Mouse (Mus musculus): ENCODE measurements around the gene Pmfbp1. TPM values are rescaled to one million over a fixed set of nuclear protein-coding genes. Genes with fewer than 3 reads are reported as not detected.

The Pmfbp1 gene
- total RNA-seq, 2 experiments from 2014 or later = not detected

DNA sequence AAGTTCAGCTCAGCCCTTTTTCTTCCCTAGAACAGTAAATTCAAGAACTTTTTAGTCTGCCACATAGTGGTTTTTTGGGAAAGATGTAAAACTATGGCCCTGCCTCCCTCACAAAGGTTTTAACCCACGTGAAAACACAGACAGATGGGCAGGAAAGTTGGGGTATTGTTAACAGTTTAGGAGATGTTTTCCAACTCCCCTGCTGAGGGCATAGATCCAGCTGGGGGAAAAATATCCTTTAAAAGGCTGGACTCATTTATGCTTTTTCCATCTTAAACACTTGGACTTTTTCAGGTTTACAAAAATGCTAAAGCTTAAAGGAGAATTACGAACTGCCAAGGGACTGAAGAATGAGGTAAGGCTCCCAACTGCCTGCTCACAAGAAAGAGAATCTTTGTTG is 774 bp downstream of the Pmfbp1 start:
- intact Hi-C loops (cut with DNase I) = no loop called here

DNA sequence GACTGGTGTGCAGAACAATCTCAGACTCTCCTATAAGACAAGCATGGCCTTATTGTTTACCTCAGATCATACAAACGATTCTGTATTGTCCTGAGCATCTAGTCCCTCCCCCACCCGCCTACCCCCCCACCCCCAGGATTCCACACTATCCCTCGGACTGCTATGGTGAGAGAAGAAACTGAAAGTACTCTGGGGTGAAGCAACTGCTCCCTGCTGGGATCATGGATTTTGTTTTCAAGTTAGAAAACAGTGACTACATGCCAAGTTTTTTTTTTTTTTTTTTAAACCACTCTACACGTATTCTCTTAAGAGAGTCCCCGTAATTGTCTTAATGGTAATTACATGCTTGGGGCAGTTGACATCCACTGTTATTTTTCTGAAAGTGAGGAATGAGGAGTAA is 3.6 kb downstream of the Pmfbp1 start:
- DNase-seq (ENCODE audit: low spot score) = no peak
- intact Hi-C loops (cut with DNase I) = no loop called here

More for the DNA sequence above, 774 bp downstream of the Pmfbp1 start:
- DNase-seq (ENCODE audit: low spot score) = no peak

DNA sequence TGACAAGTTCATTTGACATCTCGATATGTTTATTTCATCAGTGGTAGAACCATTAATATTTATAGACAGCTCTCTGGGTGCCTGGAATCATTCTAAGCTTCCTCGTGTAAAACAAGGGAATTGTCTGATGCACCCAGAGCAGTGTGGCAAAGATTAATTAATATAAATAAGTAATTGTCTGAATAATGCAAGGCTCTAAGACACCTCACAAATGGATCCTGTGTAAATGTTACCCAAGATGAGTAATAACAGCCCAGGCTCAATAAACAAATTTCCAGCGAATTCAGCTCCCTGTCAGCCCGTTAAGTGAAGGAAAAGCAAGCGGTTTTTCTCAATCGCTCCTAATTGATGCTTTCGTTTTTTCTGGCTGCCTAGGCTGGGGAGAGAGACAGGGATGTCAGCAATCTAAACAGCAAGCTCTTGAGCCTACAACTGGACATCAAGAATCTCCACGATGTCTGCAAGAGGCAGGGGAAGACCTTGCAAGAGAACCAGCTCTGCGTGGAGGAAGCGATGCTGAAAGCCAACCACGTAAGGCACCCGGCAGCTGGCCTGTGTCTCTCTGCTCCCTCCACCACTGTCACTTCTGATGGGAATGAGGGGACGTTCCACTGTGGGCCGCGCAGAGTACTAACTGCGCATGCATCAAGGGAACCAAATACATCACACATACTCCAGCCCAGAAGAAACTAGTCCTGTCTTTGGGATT is 5.3 kb downstream of the Pmfbp1 start:
- DNase-seq (ENCODE audit: low spot score) = no peak
- intact Hi-C loops (cut with DNase I) = no loop called here

DNA sequence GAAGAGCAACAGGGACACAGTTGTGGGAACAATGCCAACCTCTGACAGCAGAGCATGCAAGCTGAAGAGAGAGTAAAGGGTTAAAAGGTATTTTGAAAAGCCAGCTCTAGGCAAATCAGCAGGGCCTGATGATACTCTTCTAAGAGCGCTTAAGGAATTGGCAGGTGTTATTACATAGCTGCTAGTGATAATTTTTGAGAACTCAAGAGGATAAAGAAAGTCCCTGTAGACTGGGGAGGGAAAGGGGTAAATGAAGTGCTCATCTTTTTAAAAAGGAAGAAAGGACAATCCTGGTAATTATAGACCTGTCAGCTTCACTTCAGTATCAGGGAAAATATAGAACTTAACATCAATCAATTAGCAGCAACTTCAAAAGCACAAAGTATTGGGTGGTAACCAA is 9.7 kb downstream of the Pmfbp1 start:
- DNase-seq (ENCODE audit: low spot score) = no peak
- intact Hi-C loops (cut with DNase I) = no loop called here

DNA sequence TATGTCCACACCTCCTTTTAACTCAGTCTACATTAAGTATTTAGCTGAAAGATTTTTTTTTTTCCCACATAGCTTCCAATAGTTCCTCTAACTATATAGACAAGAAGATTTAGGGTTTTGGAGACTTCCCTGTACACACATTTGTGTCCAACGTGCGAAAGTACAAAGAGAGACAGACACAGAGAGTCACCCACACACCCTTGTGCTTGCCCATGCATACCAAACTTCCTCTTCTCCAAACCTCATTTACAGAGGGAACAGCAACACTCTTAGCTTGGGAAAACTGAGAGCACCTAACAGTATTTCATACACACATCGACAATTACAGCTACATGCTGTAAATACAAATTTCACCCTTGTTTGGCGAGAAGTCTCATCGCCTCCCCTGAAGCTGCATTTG is 11.7 kb downstream of the Pmfbp1 start:
- DNase-seq (ENCODE audit: low spot score) = no peak
- intact Hi-C loops (cut with DNase I) = no loop called here

DNA sequence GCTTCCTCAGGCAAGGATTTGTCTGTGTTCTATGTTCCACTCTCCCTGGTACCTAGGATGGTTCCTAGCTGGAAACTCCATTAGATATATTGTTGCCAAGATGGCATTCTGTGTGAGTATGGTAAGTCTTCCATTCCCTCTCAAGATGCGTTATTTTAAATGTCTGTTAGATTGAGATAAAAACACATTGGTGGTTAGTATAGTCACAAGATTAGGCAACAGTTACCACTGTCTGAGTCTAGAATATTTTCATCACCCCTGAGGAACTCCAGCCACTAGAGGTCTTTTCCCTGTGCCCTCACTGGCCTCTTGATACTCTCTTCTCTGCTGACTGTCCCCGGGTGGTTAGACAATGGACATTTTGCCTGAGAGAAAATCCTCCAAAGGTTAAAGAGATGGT is 30.2 kb downstream of the Pmfbp1 start:
- DNase-seq (ENCODE audit: low spot score) = no peak
- intact Hi-C loops (cut with DNase I) = no loop called here

DNA sequence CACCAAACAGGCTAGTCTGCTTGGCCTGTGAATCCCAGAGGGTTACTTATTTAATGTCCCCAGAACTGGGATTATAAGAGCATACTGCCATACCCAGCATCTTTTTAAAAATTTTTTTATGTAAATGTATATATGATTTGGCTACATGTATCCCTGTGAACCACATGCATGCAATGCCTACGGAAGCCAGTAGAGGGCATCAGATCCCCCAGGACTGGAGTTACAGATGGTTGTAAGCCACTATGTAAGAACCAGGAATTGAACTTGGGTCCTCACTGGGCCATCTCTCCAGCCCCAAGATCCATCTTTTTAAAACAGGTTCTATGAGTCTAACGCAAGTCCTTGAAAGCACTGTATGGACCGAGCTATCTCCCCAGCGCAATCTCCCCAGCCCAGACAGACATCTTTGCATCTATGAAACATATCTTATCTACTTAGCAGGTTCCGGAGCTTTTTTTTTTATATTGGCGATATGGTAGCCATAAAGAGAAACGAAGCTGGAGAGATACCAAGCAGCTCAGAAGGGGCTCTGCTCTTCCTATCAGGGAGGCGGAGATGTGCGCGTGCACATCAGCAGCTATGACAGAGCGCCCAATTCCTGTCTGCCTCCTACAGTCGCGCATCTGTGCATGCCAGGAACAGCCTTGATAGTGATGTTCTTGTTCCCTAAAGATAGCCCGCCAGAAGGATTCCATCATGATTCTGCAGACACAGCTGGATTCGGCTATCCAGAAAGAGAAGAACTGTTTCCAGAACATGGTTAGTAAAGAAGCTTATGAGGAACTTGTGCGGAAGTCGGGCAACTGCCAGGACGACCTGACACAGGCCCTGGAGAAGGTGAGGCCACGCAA is 41.5 kb downstream of the Pmfbp1 start:
- no peak for DNase-seq (ENCODE audit: low spot score)
- intact Hi-C loops (cut with DNase I) = loop anchor here (5.0 to 10.0 kb wide), 2 partner anchors 1723 to 1931 kb away; no protein-coding TSS in a partner anchor

DNA sequence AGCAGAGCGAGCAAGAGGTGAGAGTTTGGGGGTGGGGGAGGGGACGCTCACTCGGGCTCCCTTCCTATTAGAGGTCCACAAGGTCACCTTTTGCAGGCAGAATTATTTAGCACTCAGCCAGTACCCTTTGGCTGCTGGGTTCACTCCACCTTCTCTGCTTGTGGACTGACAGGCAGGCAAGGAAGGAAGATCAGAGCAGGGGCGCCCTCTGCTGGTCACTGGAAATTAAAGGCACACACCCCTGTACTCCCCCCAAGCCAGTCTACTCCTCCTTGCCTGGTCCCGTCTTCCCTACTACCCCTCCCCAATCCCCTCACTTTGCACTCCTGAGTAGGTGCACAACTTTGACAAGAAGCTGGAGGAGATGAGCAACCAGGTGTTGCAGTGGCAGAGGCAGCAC is 42.9 kb downstream of the Pmfbp1 start:
- DNase-seq (ENCODE audit: low spot score) = no peak
- intact Hi-C loops (cut with DNase I) = loop anchor here (5.0 to 10.0 kb wide), 2 partner anchors 1724 to 1932 kb away; no protein-coding TSS in a partner anchor

DNA sequence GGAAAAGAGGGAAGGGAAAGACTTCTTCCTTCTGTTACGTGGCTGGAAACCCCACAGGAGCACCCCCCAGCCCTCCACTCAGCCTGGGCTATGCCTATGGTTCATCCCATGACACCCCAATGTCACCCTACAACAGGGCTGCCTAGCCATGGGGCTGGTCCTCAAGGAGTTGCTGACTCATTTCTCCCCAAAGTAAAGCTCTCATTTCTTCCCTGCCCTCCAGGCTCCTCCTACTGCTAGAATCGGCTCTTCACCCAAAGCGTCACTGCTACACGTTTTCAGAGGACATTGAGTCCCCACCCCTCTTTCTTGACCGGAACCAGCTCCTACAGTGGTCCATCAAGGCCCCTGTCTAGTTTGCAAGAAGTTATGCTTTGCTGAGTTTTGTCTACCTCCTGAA is 48.3 kb downstream of the Pmfbp1 start:
- no peak for DNase-seq (ENCODE audit: low spot score)
- intact Hi-C loops (cut with DNase I) = no loop called here

DNA sequence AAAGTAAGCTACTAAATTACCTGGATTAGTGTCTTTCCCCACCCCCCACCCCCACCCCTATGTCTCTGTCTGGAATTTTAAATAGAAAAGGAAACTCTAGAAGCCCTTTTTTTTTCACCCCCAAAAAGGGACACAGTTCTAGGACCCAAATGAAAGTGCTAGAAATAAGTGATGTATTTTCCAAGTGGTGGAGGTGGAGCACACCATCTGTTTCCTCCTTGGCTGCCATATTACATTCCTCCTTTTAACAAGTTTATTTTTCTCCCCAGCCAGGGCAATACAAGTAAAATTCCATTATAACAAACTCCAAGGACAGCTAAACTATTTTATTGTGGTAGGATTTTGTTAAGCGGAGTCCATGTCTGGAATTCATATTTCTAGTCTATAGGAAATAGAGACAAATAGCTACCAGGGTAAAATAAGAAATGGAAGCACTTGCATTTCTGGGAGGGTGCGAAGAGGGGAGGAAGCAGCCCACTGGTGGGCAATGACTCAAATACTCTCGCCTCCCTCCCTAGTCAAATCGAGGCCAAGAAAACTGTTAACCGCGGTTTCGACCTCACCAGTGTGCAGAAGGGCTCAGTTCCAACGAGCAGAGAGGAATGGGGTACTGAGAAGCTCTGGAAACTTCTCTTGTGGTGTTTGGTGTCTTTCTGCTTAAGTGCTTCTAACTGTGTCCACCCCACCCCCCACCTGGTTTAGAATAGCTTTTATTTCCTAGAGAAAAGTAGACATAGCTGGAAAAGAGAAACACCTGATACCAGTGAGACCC is 49.1 kb downstream of the Pmfbp1 start:
- no peak for DNase-seq (ENCODE audit: low spot score)
- intact Hi-C loops (cut with DNase I) = no loop called here

DNA sequence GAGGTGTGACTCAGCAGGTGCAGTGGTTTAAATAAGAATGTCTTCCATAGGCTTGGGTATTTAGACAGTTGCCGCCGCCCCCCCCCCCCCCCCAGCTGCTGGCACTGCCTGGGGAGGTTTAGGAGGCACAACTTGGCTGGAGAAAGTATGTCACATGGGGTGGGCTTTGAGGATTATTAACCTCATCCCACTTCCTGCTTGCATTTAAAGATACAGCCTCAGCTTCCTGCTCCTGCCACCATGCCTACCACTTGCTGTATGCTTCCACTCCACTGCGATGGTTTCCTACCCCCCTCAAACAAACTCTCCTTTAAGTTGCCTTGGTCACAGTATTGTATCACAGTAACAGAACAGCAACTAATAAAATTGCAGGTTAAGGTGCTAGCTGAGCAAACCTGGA is 50.2 kb downstream of the Pmfbp1 start:
- intact Hi-C loops (cut with DNase I) = no loop called here
- DNase-seq (ENCODE audit: low spot score) = no peak

DNA sequence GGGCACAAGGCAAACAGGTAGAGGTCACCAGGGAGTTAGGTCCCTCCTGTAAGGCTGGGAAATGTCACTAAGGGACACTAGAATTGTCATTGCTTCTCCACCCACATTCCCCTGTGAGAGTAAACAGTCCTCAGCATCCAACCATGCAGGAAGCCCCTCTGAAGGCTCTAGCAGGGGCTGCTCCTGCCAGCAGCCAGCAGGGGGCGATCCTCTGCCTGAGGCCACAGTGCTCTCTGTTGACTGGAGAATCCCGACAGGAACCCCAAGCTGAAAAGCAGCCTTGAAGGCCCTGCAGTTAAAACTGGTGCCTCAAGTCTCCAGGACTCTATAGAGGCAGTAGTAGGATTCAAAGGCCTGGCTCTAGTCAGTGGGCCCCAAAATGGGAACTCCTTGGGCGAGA is 57.8 kb downstream of the Pmfbp1 start:
- DNase-seq (ENCODE audit: low spot score) = no peak
- intact Hi-C loops (cut with DNase I) = no loop called here

DNA sequence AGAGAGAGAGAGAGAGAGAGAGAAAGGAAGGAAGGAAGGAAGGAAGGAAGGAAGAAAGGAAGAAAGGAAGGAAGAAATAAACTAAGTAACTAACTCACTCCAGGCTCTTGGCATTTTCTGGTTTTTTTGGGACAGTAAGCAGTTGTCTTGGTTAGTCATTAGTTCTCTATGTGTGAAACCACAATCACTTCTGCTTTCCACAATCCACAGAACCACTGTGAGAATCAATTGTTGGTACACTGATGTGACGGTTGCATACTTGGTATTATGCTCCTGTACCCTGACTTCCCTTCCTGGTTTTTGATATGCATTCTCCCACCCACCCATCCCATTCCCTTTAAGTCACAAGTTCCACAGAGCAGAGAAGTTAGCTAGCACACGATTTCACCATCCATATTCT is 70.1 kb downstream of the Pmfbp1 start:
- no peak for DNase-seq (ENCODE audit: low spot score)
- intact Hi-C loops (cut with DNase I) = loop anchor here (10.0 kb wide), 1 partner anchor 1979 kb away; the partner anchor contains the start of gene Psmd7

DNA sequence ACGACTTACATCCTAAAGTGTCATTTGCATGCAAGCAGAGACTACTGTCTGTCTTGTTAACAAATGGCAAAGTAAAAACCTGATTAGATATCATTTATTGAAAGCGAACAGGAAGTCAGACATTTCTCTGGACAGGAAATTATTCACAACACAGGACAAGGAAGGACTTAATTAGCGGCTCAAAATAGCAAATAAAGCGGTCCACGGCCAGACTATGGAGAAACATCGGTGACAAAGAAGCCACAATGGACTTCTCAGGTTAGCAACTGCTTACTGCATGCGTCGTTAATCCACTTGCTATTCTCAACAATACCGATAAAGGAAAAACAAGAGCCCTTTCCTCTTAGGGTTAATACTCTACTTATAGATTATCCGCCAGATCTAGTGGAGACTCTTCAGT is 70.9 kb downstream of the Pmfbp1 start:
- no peak for DNase-seq (ENCODE audit: low spot score)
- intact Hi-C loops (cut with DNase I) = loop anchor here (1.0 to 10.0 kb wide), 4 partner anchors 44 to 1980 kb away; partner anchors contain the start of genes Ap1g1, Cmtr2, Dhodh and Psmd7

DNA sequence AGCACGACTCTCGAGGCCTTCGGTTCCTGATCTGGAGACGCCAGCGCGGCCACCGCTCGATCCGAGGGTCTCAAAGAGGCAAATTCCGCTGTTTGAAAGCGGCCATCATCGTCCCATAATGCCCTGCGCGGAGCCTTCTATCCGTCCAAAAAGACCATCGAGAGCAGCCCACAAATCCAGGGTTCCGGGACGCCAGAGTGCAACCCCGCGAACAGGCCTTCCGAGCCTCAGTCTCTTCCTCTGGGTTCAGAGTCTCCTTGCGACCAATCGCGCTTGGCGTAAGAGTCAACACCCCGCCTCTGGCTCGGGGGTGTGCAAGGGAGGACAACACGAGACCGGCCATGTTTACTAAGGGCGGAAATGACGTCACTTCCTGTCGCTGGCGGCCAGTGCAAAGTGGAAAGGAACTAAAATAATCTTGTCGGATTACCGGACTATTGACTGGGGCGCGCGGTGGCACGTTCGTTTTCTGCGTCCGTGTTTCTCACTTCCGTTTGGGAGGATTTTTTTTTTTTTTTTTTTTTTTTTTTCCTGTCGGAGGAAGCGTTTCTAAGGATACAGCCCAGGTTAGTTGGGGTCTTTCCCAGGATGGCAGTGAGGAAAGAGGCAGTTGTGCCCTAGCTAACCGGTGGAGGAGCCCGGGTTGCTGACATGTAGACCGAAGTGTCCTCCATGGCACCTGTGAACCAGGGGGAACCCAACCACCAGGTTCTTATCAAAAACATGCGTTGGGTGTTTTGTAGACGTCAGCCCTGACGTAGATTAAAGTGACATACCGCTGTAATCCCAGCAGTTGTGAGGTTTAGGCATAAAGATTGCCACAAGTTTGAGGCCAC is 71.9 kb downstream of the Pmfbp1 start, which contains the start of the genes Dhx38 and Txnl4b:
TSS of gene Dhx38 (minus strand) at position 364 of the 836 bp plus-strand sequence.
TSS of gene Txnl4b (plus strand) at position 395 of the 836 bp plus-strand sequence.
- intact Hi-C loops (cut with DNase I) = loop anchor here (1.0 to 10.0 kb wide), 4 partner anchors 43 to 1981 kb away; partner anchors contain the start of genes Ap1g1, Cmtr2, Dhodh and Psmd7
- DNase-seq (ENCODE audit: low spot score) = peak; percentile 98

DNA sequence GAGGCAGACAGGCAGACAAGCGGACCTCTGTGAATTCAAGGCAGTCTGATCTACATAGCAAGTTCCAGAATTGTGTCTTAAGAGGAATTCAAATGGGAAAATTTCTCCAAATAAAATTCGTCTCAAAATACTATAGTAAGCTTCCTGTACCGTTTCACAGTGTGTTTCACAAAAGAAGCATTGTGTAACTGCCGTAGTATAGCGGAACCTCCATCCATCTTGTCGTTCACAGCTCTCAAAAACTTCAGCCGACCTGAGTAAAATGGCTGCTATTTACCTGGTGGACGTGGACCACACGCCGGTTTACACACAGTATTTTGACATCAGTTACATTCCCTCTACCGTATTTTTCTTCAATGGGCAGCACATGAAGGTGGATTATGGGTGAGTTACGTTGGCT is 77.3 kb downstream of the Pmfbp1 start:
- DNase-seq (ENCODE audit: low spot score) = no peak
- intact Hi-C loops (cut with DNase I) = no loop called here

DNA sequence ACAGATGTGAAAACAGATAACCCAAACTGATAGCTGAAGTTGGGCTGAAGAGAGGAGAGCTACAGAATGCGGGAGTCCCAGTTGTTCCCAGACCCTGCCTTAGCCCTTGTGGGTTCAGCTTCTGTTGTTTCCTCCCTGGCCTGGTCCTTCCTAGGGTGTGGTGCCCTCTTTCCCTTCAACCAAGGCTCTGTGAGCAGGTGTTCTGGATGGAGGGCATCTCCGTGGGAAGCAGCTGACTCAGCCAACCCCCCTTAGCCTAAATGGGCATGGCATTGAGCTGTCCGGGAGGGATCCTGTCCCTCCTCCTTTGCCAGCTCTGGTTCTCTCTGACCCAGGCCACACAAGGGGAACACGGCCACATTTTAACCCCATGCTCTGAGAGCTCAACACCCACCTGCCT is 82.5 kb downstream of the Pmfbp1 start:
- DNase-seq (ENCODE audit: low spot score) = no peak
- intact Hi-C loops (cut with DNase I) = no loop called here

DNA sequence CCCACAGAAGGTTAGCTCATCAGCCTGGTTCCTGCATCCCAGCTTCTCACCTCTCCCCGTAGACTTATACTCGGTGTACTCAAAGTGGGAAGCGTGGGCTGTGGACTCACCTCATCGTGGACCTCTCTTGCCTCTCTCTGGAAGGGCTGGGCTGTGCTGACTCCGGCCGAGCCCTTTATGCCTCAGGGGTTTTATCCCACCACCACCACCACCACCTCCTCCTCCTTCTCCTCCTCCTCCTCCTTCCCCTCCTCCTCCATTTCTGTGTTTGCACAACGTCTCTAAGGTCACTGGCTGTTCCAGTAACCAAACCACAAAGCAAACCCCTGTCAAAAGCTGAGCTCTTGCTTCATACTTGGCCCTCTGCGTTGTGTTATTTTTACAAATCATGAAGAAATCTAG is 85.1 kb downstream of the Pmfbp1 start, which contains the start of gene Hp:
TSS of gene Hp (minus strand) at position 273 of the 402 bp plus-strand sequence.
- intact Hi-C loops (cut with DNase I) = no loop called here
- no peak for DNase-seq (ENCODE audit: low spot score)

DNA sequence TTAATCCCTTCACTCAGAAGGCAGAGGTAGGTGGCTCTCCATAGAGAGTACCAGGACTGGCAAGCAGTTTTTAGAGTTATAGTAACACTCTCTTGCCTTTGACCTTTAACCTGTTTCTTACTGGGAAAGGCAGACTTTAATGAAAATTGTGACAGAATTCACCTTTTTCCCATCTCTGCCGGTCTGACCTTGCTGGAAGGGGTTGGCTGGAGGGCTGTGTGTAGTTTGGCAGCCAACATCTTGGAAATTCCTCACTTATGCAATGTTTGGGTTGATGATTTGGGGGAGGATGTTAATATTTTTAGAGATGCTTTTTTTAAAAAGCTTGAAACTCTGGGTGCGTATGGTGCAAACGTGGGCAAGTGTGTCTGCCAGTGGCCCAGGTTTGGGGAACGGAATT is 90.5 kb downstream of the Pmfbp1 start:
- intact Hi-C loops (cut with DNase I) = no loop called here
- no peak for DNase-seq (ENCODE audit: low spot score)

All from heart, postnatal 25 days (tissue).